Mouse (Mus musculus): Measurements from ENCODE around the gene Lman2.

DNA sequence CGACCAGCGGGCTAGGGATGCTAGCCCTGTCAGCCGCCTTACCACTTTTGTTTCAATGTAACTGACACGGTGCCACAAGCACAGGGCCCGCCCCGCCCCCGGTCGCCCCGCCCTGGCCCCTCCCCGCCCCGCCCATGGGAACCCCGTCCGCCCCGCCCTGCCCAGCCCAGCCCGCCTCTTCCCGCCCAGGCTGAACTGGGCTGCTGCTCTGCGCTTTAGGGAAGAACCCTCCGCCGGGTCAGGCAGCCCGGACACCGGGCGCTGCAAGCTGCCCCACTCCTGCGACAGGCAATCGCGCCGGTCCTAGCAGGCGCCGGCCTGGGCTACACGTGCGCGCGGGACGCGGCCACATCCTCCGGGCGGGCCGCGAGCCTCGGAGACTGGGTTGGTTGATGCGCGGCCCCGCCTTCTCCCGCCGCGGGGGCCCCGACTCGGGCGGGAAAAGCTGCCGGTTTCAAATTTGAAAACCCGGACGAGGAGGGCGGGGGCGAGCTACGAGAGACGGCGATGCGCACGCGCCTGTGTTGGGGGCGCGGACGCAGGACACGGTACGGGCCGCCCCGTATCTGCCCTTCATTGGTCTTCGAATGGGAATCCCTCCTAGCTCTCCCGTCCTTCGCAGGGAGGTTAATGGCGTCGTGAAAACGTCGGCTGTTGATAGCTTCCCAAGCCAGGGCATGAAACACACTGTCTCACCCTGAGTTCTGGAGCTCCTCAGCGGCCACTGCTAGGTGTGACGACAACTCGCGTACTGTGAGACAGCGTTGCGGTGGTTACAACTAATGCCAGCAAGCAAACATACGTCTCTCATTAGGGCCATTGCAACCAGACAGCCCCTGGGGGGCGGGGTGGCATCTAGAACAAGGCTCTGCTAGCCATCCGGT lies 32.7 kb downstream of the Lman2 start, which contains the start of gene Mxd3:
- TF ChIP-seq EP300 (IDR thresholded peaks at IDR 0.05; ENCODE audit: insufficient read depth, low read depth, low read length) (0 out of 2 replicates have a peak, but pooled peaks have one; percentile 2), CTCF (IDR thresholded peaks at IDR 0.05; ENCODE audit: low read depth, low read length) (no peak), POLR2A (IDR thresholded peaks at IDR 0.05; ENCODE audit: insufficient read depth, low read length) (peak; percentile 16)
